Mouse (Mus musculus) bone marrow macrophage, adult 2 months (primary cell): ENCODE data around the gene Klhl5.

Experiments used
- CTCF ChIP-seq: IDR thresholded peaks from 2 replicates; pipeline ENCODE4 v1.5.1; 2012; ENCODE audit warnings: low read depth, mild to moderate bottlenecking, low read length, moderate library complexity
- POLR2A ChIP-seq: IDR thresholded peaks from 2 replicates; pipeline ENCODE4 v1.6.1; 2012; ENCODE audit warnings: mild to moderate bottlenecking, low read depth, low read length, borderline replicate concordance

DNA sequence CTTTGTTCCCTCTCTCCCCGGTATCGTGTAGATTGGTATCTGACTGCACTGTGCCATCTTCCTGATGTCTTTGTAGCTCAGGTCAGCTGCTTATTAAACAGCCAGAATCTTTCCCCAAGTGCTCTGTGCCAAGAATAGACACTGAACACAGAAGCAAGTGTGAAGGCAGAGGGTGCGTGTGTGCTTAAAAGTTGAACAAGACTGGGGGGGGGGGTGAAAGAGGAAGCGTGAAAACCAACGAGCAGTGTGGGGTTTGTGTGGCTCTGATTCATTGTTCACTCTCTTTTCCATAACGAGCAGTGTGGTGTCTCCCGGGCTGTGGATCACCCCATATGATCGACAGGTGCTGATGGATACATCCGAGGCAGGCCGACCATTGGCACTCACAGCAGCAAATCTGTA is 4.7 kb upstream of the Klhl5 start:
- TF ChIP-seq POLR2A (no peak), CTCF (no peak)
